Mouse (Mus musculus) liver, embryonic 14.5 days (tissue): ENCODE results near the gene Lmbr1l.

ENCODE experiments used
- CTCF ChIP-seq: IDR thresholded peaks from 2 replicates; pipeline ENCODE4 v1.5.1; 2016; ENCODE audit warnings: antibody characterized with exemption, low read depth, control low read depth
- EP300 ChIP-seq: IDR thresholded peaks from 2 replicates; pipeline ENCODE4 v1.6.1; 2016; ENCODE audit warnings: antibody characterized with exemption, low read depth

GRCm38 (mm10) chr15:98948382-98948781 is 30.4 kb upstream of the Lmbr1l start:
- no peak for TF ChIP-seq CTCF
- no peak for TF ChIP-seq EP300
